Mouse (Mus musculus) kidney, postnatal 14 days (tissue): ENCODE results near the gene Fbxo36.
A peak's percentile ranks its signal among the peaks of the same experiment; 100 is the strongest.

Source experiments
- DNase-seq: peaks from one replicate; pipeline ENCODE4 v3.0.0; 2022; ENCODE audit warnings: mixed read lengths

Gene Fbxo36

DNA sequence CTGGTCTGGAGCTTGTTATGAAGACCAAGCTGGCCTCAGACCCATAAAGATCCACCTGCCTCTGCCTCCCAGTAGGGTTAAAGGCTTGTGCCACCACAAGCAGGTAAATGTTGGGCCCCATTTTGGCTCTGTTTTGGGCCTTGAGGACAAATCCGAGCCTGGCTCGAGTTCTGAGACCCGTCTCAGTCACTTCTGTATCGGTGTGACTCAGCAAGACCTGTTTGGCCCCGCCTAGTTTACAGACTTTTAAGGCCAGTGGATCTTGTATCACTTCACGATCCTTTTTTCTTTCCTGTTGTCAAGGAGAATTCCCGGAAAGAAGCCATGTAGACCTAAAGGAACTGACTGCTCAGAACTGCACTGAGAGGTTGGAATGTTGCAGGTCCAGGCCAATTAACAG lies 50.9 kb downstream of the Fbxo36 start:
- DNase-seq = no peak

DNA sequence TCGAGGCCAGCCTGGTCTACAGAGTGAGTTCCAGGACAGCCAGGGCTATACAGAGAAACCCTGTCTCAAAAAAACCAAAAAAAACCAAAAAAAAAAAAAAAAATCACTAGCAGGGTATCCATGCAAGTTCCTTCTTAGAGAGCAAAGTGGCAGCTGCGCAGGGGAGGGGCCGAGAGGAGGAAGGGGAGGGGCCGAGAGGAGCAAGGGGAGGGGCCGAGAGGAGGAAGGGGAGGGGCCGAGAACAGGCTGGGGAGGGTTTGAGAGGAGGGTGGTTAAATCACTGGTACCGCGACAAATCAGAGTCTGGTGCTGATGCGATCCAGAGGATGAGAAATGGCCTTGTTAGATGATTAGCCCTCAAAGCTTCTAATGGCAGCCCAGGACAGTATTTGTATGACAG lies 52.1 kb downstream of the Fbxo36 start:
- DNase-seq = no peak

DNA sequence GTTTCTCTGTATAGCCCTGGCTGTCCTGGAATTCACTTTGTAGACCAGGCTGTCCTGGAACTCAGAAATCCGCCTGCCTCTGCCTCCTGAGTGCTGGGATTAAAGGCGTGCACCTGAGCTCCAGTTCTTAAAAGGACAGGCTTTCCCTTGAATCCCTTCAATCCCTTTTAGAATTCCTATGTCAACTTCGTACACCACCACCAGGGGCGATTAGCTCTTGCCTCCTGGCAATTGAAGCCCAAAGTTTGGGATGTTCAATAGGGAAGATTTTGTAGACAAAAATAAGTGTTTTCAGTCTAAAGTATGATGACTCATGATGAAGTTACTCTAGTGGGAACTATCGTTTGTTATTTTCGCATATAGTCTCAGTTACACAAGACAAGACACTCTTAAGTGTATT lies 57.7 kb downstream of the Fbxo36 start:
- DNase-seq = no peak

DNA sequence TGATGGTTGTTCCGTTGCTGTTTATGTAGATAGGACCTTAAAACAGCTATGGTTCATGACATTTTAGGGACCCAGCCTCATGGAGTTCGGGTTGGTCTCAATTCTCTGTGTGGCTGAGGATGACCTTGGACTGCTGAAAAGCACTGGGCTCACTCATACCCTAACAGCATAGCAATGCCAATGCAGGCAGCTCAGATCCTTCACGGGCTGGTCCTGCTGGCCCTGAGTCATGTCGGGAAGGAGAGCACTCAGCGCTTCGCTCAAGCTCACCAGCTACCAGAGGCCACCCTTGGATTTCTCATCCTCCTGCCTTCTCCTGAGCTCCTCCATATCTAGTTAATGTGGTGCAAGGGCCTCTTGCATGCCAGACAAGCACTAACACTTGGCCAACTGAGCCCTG lies 59.5 kb downstream of the Fbxo36 start:
- no peak for DNase-seq

DNA sequence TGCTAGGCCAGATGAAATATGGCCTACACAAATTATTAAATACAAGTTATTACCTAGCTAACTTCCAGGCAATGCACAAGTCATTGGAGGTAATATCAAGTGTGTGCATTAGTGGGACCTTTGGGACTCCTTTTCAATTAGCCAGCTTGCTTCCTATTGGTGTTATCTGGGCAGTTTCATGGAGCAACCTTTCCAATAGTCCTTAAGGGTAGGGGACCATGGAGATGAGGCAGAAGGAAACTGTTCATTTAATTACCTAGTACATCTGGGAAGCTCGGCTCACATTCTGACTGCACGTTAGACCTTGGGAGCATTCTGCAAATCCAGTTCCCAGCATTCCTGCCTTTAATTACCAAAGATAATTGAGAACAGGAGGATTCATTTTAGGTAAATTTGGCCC lies 64.8 kb downstream of the Fbxo36 start:
- no peak for DNase-seq

DNA sequence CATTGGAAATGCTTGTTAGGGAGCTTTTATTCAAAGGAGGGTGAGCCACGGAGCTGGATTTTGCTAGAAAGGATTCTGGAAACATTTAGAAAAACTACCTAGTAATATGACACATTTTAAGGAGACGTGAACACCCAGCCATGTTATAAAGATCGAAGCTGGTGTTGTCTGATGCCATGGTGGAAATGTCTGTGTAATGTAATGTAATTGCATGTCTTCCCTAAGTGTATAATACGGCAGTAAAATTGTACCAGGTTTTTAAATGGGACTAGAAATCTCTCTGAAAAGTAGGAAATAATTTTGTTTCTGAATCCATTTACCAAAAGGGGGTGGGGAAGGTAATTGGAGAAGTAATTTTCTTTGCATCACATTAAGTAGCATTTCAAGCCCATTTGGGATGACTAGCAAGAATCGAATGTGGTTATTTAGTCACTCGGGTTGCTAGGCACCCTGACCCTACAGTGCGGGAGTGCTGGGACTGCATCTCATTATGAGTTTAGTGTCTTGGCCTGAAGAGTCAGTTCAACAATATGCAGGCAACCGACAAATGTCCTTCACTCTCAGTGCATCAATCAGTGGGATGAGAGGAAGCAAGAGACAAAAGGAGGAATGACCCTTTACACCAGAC lies 70.7 kb downstream of the Fbxo36 start:
- DNase-seq = no peak

DNA sequence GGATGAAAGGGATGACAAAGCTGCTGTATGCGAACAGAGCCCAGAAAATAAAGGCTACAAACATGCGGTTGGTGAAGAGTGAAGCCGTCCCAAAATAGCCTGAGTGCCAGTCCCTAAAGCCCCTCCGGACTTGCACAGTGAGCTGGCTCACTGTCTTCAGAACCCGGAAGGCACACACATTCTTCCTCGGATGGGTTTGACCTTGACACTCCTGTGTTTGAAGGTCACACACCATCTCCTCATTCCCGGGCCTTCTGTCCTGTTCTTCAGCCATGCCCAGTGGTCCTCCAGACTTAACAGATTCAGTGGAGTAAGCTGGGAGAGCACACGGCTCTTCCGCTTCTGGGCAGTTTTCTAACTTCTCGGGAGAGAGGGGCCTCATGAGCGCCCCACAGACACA lies 72.9 kb downstream of the Fbxo36 start:
- DNase-seq = no peak

DNA sequence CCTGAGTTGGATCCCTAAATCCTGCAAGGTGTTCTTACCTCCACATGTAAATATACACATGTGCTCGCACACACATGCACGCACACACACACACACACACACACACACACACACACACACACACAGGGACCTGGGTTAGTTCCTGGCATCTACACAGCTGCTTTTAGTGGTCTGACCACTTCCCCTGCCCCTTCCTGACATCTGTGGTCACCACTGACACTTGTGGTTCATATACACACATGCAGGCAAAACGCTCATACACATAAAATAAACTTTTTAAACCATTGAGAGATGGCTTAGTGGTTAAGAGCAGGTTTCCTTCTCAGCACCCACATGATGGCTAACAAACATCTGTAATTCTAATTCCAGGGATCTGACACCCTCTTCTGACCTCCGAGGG lies 75.4 kb downstream of the Fbxo36 start:
- no peak for DNase-seq

DNA sequence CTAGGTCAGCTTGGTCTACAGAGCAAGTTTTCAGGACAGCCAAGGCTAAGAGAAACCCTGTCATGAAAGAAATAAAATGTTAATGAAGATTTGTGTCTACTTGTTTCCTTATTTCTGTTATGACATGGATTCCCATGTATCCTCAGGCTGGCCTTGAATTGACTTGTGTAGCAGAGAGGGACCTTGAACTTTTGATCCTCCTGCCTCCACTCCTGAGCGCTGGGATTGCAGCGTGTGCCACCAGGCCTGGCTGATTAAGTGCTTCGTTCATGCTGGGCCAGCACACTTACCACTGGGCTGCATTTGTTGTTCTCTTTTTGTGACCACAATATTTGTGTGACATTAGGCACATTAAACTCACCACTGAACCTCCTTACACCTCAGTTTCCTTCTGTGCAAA lies 79.2 kb downstream of the Fbxo36 start:
- DNase-seq = no peak

DNA sequence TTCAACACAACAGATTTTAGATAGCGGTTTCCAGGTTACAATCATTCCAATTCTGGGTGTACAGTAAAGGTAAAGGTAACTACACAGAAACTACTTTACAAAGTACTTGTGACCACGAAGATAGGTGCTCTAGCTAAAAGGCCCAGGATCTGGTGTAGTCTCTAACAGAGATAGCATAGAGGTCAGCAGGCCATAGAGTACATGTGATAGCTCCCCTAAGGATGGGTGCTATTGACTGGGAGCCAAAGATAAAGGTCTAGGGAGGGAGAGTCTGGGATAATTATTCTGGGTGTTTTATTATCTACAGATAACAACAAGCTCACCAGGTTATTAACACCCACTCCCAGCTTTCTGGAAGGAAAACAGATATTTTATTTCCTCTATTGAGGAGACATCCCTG lies 83.8 kb downstream of the Fbxo36 start:
- DNase-seq = no peak

DNA sequence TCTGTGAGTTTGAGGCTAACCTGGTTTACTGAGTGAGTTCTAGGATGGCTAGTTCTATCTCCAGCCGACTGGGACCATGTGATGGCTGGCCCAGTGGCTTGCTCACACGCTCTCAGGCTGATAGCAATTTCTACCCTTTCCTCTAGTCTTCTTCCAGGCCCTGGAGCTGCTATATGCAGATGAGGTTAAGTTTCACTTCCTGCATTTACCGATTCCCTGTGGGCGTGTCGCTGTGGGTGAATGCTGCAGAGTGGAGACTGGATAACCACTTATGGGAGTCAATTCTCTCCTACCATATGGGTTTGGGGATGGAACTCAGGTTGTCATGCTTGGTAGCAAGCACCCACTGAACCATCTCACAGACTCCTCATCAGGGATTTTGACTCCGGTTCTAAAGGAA lies 84.5 kb downstream of the Fbxo36 start:
- no peak for DNase-seq

DNA sequence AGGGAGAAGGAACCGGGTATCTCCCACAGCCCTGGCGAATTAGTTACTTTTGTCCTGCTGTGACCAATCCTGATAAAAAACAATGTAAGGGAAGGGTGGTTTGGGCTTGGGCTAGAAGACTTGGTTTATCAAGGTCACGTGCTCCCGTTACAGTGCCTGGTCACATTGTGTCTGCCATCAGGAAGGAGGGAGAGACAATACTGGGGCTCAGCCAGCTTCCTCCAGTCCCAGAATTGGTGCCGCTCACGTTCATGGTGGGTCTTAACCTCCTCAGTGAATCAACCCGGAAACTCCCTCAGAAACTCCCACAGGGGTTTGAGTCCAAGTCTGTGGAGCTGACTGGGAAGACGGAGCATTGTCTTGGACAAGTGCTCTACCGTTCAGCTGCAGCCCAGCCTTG lies 86.0 kb downstream of the Fbxo36 start:
- no peak for DNase-seq

DNA sequence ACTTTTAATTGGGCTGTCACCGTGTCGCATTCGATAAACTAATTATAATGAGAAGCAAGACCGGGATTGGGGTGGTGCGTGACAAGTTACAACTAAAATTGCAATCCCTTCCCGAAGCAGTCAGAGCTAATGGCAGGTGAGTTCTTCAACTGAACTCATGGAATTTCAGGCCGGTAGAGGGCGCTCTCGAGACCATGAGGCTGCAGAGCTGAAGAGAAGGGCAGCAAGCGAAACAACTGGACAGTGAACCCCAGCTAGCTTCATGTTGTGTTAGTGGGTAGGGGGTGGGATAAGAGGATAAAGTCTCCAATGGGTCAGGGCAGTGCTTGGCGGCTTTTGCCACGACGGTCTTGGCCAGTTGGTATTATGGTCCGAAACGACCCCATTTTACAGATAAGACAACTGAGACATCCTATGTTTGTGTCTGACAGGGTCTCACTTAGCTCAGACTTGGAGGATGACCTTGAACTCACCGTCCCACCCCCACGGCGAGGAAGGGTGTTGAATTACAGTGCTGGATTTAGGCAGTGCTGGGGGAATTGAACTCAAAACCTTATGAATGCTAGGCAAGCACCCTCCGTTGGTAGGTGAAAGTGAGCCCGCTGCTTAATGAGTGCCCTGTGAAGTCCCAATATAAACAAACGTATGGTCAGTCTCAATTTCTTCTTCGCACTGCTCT lies 94.0 kb downstream of the Fbxo36 start:
- peak; percentile 78 for DNase-seq

DNA sequence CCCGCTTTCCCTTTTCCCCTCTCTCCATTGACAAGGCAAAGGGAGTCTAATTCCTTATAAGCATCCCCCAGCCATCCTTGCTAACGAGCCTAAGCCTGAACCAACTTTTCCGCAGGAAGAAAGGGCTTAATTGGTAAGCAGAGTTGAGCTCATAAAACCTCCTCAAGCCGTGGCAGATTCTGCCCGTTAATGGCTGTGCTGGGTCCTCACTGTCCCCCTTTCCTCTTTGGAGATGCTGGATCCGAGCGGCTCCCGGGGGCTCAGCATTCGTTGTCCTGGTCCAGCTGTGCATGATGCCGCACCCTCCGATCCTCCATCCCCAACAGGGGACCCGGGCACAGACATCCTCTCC lies 94.5 kb downstream of the Fbxo36 start:
- DNase-seq = no peak

DNA sequence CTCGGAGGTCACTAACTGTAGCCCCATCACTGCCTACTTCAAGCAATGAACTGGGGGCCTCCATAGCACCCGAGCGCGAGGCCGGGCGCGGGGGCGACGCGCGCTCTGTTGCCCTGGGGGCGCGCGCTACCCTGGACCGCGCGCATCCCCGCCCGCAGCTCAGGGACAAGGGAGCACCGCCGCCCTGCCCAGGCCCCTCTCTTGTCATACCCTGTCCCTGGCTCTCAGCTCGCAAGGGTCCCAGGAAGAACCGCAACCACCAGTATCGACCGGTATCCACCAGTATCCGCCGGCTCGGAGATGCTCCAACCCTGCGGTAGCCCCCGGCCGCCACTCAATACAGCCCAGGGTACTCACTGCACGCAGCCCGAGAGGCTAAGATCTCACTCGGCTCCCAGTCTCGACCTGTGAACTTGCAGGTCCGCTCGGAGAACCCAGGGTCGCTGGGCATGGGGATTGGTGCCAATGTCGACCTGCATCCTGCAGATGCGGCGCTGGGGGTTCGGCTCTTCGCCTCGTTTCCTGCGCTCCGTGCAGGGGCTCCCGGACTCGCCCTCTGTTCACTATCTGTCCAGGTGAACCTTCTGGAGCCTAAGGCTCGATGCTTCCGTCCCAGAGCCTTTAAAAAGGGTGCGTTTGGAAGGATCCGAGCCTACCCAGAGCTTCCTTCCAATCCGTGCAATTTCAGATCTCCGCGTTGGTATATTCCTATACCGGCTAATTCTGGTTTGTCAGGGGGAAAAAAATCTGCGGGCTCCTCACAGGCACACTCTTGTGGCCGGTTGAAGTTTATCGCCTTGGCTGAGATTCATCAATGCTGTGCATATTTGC lies 95.1 kb downstream of the Fbxo36 start, which contains the start of gene Slc16a14:
TSS of gene Slc16a14 (minus strand) at position 632 of the 831 bp plus-strand sequence.
- DNase-seq = peak; percentile 61

DNA sequence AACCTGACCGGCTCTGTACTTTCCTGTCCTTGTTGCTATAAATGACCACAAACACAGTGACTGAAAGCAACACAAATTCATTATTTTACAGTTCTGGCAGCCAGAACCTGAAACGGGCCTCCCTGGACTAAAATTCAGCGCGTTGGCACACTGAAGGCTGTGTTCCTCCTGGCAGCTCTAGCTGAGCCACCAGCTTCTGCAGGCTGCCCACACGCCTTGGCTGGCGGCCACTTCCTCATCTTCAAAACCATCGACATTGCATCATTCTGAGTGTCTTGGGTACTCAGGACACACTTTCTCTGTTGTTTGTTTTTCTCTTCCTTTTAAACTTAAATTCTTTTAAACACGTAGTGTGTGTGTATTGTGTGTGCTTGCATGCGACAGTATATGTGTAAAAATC lies 96.0 kb downstream of the Fbxo36 start:
- DNase-seq = peak; percentile 29

DNA sequence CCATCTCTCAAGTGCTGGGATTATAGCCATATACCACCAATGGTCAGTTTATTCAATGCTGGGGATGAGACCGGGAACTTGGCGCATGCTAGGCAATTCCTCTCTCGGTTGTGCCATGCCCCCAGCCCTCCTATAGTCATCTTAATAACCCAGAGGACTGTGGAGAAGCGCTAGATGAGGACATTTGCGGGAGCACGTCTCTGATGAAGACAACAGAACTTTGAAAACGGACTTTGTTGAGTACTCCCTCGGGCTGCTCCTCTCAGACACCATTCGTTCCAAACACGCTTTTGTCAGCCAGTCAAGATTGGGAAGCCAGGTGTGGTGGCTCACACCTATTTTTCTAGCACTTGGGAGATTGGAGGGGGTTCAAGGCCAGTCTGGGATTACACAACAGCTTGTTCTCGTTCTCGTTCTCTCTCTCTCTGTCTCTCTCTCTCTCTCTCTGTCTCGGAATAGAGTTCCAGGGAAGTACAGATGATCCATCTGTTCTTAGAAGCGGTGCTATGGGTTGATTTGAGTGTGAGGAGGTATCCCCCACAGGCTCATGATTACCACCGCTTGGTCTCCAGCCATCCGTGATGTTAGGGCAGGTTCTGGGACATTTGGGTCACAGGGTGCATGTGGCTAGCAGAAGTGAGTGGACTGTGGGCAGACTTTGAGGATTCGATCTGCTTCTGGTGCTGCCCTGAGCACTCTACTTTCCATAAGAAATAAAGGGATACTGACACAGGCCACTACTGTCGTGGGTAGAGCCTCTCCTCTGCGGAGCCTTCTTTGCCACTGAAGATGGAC lies 97.3 kb downstream of the Fbxo36 start:
- no peak for DNase-seq

DNA sequence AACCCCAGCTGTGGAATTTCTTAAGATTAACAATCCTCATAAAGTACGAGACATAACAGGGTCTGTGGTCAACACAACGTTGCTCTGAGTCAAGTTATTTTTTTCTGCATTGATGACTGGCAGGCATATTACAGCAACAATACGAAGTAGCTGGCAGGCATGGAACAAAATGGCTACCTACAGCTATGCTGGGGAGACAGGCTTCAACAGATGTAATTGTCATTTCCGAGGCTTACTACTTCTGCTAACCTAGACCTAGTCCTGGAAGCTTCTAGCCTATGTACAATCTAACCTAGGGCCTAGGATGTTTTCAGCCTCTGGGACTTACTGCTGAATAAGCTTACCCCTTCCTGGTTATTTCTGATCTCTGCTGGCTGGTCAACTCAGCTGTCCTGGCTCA lies 99.8 kb downstream of the Fbxo36 start:
- DNase-seq = no peak

DNA sequence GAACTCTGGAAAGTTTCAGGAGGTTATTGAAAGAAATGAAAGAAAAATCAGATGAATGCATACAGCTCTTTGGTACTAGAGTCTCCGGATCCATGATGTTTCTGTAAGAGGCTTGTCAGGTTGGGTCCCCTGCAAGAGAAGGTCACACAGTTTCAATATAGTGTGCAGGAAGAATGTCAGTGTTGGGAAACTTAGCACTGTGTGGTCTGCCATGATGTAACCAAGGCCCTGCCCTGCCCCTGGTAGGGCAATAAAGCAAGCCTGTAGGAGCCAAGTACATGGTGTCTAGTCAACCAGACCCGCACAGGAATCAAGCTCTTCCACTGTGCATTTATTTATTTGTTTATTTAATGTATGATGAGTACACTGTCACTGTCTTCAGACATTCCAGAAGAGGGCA lies 100.7 kb downstream of the Fbxo36 start:
- no peak for DNase-seq

DNA sequence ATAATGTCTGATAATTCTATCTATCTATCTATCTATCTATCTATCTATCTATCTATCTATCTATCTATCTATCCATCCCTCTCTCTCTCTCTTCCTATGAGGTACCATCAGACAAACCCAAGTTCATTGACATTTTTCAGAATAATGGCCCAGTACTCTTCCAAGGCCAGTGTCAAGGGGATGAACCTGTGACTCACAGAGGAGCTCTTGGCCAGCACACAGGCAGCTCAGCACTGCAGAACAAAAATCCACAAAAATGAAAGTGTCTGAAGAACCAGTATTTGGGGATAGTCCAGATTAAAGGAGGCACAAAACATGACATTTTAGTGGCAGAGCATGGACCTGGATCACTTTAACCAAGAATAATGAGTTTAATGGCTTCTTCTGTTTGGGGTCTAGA lies 103.0 kb downstream of the Fbxo36 start:
- no peak for DNase-seq

DNA sequence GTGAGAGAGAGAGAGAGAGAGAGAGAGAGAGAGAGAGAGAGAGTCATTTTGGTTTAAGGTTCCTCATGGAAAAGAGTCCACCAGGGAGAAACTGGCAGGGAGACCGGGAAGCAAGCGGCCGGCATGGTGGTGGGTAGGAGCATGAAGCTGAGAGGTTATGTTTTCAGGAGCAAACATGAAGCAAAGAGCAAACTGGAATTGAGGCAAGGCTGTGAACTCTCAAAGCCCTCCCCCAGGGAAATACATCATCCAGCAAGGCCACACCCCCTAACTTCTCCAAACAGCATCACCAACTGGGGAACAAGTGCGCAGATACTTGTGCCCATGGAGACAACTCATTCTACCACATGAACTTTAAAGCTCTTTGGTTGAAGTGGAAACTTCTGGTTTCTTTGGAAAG lies 103.9 kb downstream of the Fbxo36 start:
- DNase-seq = no peak

DNA sequence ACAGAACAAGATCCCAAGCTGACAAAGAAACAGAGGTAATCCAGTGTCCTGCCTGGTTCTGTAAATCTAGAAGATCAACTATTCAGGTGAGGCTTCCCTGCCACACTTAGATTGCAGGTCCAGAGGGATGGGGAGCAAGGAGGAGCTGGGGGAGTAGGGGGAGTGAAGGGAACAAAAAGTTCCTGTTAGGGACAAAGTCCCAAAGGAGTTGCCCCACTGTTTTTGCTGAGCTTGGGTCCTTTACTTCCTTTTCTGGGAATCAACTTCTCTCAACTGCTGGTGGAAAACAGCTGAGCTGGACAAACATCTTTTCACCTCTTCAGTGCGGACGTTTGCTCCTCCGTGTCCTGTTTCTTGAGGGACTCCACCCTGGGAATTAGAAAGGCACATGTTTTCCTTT lies 106.3 kb downstream of the Fbxo36 start:
- DNase-seq = peak; percentile 37

DNA sequence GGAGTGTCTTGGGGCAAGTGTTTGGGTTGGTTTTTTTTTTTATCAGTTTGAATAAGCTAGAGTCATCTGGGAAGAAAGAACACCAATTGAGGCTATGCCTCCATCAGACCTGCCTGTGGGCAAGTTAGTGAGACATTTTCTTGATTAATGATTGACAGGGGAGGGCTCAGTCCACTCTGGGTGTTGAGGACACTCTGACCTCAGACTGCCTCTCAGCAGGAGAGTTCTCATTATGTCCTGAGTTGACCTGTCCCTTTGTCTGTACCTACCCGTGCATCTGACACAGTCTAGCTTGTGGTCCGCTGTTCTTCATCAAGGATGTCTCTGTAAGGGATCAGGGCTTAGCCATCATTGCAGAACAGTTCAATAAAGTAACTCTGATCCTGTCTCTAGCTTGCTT lies 107.7 kb downstream of the Fbxo36 start:
- DNase-seq = peak; percentile 73
